Mouse (Mus musculus) embryo, embryonic 11 days (tissue): ENCODE measurements around the gene Prep.
"Not testable (repeated sequence)": the region's sequence is repeated elsewhere in the genome, so short reads cannot be mapped to it uniquely, and the experiment has no call there.

Experiments
- DNase-seq: peaks from one replicate; pipeline ENCODE4 v3.0.0-alpha.2; 2015

Prep gene

DNA sequence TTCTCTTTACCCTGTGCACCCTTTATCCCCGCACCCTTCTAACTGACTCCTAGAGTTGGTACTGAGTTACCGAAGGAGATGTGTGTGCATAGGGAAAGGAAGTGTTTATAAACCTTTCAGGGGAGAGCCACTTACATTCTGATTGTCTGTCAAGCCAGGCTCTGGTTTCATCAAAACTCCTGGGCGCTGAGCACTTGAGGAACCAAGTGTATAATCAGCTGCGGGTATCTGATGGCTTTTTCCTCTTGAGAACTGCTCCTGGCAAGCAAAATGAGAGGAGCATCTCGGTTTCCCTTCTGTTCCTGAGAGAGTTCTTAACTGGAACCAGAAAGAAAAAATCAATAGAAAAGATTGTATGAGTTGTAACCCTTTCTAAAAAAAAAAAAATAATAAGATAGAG lies 10.3 kb downstream of the Prep start:
- DNase-seq = no peak

DNA sequence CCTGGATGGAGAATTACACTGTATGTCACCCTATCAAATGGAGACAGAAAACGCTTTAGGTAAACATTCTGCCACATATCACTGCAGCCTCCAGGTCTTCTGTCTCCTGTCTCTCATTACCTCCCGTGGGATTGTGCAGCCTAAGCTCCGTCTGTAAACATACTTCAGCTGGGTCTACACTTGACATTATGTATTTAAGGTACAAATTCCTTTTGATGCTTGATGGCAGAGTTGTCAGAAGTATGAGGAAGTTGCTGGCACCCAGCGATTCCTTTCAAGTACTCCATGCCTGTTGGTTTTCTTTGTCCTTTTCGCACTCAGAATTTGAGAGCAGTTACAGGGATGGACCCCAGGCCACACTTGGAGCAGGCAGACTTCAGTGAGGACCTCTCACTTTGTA lies 12.8 kb downstream of the Prep start:
- no peak for DNase-seq

DNA sequence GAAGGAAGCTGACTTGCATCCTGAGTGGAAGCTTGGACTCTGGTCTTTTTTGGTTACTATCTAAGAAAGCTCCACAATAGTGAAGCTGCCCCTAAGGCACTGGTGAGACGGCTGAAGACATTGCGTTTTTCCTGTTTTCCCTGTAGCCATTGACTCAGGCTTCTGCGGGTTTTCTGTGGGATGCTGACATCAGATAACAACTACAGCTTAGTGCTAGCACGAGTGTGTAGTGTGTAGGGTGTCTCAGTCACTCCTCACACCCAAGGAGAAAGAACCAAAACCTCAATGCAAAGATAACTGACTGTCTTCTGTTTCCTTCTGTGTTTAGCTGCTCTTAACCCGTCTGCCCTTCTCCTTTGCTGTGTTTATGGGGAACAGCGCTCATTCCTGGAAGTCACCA lies 13.5 kb downstream of the Prep start:
- no peak for DNase-seq

DNA sequence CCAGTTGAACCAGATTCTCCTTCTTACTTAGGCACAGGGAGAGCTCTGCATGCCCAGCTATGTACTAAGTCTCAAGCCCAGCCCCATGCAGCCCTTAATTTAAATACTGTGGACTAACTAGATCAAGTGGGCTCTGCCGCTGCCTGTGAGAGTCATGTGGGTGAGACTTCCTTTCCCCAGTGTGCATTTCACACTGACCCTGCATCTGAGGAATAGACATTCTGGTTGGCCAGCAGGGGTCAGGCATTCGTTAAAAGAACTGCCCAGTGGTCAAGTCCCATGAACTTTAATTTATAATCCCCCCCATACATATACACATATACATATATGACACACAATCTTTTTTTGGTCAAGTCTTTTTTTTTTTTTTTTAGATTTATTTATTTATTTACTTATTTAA lies 15.7 kb downstream of the Prep start:
- peak; percentile 26 for DNase-seq

DNA sequence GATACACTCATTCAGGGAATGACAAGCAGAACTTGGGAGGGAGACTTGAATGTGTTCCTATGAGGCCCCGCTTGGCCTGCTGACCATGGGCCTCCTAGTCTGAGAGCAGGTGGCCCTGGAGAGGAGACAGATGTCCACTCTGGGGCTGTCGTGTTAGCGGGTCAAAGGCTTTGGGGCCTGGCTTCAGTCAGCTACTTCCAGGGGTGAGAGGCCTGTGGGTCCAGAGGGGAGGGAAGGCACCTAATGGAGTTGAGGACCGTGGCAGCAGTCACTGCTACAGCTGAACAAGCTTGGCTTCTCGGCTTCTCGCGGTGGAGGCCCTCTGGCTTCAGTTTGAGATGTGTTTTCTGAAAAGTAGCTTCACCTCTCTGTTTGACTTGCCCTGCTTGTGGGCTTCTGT lies 17.0 kb downstream of the Prep start:
- not testable (repeated sequence) for DNase-seq

DNA sequence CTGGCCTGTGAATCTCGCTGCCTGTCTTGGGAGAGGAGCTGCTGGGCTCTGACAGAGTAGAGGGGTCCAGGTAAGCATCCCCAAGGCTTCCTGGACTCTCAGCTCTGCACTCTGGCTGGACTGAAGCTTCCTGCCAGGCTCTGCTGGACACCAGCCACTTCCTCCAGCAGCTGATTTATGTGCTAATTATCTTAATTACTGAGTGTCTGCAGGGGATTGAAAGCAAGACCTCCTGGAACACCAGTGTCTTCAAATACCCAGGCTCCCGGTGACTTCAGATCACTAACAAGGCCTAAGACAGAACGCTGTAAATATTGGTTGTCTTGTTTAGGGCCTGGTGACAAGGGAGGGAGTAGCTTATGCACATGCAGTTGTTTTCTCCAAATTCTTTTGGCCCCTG lies 17.5 kb downstream of the Prep start:
- DNase-seq = no peak

DNA sequence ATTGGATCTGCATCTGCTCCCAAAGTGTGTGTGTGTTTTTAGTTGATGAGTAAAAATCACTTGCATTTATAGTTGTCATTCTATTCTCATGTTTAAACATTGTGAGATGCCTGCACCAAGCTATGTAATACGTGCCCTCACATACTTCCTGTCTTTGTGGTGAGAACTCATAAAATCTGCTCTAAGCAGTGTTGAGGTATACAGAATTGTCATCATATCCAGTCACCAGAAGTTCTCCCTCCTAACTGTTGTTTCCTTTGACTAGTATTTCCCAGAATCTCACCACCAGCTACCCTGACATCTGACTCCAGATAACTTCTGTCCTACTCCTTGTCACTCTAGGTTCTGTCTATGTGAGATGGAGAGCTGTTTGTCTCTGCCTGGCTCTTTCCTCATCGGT lies 18.3 kb downstream of the Prep start:
- no peak for DNase-seq

DNA sequence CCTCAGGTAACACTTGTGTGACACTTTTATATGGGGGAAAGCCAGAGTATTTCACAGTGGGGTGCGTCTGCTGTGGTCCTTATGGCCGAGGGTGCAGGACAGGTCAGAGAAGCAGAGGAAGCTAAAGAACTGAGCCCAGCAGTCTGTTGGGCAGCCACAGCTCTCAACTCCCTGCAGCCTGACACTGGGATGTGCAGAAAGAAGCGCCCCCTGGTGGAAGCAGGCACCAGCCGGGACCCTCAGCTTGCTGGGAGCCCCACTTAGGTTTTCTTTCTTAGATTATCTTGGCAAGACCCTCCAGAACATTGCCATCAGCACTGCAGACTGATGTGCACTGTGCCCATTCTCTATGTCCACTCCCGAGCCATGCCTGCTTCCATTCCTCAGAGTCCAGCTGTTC lies 19.6 kb downstream of the Prep start:
- peak; percentile 56 for DNase-seq

DNA sequence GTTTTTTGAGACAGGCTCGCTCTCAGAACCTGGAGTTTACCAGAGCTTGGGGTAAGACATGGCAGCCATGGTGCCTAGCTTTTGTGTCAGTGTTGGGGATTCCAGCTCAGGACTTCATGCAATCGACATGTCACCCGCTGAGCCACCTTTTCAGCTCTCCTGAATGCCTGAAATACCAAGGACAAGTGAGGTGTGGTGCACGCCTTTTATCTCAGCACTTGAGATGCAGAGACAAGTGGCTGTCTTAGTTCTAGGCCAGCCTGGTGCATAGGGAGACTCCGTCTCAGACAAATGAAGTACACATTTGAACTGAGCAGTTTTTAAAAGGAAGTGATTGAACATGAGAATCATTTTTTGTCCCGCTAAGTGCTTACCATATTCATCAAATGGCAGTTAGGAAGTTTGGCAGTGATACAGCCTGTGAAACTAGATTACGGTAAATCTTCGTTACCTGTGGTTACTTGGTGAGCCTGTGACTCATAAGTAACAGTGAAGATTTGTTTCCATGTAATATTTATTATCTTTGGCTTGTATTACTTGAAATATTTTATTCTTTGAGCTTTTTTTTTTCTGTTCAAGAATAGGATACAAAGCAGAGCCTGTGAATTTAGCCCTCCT lies 24.6 kb downstream of the Prep start:
- DNase-seq = no peak

DNA sequence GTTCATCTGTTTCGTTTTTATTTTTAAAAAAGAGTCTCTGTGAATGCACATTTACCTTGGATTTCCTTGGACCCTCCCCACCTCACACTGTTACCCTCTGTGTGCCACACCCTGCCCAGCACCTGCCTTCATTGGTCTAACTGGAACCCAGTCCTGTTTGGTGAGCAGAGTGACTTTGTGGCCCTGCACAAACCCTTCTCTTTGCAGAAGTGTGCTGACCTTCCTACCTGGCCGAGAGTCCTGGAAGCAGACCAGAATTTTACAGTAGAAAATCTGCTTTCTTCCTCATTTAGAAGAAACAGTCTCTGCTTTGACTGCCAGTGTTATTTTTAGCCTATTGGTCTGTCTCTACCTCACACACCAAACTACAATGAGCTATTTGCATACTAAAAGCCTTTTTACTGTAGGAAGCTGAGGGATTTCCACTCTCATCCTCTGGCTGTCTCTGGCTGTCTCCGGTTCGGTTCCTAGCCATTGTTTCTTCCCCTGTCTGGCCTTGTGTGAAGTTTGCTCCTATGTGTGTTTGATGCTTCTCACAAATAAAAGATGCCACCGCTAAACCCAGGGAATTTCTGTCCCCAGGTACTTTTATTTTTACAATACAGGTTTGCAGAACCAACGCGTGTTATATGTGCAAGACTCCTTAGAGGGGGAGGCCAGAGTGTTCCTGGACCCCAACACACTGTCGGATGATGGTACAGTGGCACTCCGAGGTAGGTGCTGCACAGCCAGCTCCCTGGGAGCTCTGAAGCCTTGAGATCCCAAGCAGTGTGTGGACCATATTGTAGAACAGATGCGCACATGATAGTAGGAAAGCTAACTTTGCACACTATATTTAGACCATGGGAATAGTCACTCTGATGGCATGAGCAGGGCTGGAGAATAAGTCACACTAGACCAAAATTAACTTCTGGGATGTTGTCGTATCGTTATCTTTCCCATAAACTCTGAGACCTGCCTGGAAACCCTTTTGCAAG lies 25.4 kb downstream of the Prep start:
- DNase-seq = no peak

DNA sequence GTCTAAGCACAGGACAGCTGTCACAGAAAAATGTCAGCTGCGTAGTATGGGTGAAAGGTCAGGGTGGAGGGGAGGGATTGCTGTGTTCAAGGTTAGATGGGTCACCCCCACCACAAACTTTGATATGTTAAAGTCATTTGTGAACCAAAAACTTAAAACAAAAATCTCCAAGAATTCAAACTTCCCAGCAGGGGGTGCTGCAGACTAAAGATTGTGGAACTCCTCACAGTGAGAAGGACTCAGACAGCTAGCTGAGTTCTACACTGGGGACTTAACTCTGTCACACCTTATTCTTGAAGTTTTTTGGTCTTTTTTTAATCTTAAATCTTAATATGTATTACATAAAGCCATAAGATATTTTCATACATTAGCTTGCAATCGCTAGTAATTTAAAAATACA lies 31.7 kb downstream of the Prep start:
- DNase-seq = peak; percentile 47

DNA sequence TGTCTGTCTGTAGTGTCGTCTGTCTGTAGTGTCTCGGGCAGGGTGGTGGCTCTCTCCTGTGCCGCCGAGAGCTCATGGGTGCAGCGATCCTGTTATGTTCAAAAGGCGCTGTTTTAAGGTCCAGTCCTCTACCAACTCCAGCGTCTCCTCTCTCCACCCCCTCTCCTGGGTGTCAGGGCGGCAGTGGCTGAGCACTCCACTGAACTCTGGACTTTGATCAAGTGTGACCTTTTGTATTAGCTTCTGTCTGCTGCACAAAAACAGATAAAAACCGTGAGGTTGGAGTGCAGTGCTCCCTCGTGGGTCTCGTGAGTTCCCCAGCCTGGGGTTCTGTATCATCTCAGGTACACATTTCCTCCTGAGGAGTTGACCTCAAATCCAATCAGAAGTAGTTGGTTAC lies 33.5 kb downstream of the Prep start:
- no peak for DNase-seq

DNA sequence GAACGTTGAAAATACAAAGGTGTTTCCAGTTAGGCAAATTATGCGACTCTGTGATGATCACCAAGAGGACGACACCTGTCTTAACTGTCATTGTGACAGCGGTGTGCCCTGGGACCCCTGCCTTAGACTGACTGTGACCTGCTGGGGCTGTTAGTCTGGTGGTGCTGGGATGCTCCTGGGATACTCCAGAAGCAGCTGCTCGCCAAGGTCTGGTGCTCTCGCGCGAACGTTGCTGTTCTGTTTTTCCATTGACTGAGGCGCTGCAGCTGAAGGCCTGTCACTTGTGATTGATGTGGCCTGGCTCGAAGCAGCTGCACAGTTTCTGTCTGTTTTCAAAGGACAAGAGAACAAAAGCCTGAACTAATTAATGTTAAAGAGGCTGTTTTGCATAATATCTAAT lies 36.2 kb downstream of the Prep start:
- peak; percentile 66 for DNase-seq

DNA sequence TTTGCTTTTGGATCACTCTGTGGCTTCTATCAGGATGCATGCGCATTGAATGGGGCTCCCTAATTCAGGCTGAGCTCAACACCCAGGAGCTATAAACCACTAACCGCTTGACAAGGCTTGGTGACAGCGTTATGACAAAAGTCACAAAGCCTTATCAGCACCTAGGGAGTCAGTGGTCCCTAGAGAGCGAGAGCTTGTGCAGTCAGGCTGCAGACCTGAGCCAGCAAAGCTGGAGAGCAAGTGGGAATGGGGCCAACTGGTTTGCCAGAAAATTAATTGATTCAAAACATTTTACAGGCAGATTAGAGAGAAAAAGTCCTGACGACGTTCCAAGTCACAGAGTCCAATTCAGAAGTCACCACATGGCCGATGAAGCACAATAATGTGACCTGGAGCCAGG lies 37.1 kb downstream of the Prep start:
- DNase-seq = peak; percentile 12

DNA sequence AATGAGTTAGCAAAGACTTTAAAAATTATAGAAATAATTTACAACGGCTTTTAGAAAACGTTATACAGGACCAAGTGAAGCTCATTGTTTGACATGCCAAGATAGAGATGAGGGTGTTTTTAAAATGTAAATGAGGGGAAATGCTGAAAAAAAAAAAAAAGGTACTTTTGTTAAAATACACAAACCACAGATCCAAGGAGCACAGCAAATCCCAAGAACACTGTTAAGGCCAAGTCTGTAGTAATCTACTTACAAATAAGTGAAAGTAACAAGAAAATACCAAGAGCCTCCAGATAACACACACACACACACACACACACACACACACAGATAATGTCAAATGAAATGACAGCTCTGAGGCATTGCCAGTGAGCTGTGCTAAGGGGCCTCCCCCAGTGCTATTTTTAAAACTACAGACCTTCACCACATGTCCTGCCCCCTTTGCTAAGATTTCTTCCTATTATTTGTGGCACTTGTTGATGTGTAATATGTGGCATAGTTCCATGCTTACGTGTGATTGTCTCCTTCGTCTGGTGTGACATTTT lies 37.6 kb downstream of the Prep start:
- no peak for DNase-seq

DNA sequence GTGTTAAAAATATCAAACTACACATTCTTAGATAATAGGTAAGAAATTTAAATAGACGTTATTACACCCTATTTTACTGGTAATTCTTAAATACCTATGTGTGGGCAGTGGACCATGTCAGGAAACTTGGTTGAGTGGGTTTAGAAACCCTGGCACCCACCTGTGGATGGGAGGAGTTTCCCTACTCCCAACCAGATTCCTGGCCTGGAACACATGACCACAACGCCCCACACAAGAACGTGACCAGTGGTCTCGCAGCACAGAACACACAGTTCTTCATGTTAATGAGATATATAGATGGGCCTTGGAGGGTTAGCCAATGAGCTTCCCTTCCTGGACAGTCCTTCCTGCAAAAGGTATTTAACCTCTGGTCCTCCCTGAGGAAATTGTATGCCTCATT lies 39.5 kb downstream of the Prep start:
- no peak for DNase-seq

DNA sequence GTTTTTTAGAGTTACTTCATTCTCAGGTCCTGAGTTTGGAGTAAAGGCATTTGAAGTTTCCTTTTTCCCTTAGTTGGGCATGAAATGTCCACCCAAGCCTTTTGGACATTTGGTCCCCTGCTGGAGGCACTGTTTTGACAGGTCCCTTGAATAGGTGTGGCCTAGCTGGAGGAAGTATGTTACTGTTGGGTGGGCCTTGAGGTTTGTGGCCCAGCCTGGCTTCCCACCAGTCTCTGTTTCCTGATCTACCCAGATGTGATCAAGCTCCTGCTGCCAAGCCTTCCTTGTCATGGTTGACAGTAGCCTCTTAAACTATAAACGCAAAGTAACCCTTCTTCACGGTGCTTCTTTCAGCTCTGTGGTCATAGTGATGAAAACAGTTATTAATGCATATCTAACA lies 40.3 kb downstream of the Prep start:
- no peak for DNase-seq

DNA sequence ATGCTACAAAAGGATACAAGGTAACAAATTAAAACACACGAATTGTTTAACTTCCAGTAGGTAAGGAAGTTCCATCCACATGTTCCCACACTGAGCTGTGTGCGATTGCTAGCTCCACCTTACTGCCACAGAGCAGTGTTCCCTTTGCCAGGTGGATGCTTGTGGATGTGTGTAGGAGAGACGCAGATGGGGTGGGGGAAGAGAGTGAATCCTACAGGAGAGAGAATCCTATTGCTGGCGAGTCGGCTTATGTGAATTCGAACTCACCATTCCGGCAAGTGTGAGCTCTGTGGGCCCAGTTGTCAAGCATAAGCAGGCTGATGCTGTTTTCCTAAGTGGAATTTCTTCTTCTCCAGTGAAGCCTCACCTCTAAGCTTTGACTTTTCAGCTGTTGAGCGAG lies 42.0 kb downstream of the Prep start:
- no peak for DNase-seq

DNA sequence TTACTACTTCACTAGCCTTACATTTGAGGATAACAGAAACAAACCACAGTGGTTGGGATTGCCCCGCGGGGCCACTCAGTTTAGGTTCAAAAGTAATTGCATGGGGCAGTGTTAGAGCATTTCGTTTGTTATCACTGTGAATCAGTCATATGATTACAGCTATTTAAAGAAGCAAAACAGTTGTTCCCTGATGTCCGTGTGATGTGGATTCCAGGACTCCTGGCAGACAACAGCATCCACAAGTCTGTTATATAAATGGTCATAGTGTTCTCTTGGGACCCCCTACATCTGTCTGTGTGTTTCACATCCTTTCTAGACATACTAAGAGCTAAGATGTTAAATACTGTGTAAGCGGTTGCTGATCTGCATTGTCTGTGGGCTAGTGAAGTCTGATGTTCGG lies 43.0 kb downstream of the Prep start:
- DNase-seq = no peak

DNA sequence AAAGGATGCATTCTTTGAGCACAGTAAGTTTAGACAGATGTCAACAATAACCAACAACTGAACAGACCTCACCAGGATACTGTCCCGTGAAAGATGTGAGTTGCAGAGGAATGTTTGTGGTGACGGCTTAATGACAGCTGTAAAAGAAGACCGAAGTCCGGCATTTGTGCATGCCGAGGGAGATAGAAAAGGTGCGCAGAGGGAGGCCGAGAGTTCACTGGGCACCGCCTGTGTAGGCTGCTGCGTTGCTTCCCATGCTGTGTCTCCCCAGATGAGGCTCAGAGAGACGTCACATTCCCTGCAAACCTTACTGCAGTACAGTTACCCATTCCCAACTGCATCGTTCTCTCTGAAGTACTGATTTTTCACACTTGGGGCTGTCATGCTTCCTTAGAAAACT lies 45.9 kb downstream of the Prep start:
- DNase-seq = no peak

DNA sequence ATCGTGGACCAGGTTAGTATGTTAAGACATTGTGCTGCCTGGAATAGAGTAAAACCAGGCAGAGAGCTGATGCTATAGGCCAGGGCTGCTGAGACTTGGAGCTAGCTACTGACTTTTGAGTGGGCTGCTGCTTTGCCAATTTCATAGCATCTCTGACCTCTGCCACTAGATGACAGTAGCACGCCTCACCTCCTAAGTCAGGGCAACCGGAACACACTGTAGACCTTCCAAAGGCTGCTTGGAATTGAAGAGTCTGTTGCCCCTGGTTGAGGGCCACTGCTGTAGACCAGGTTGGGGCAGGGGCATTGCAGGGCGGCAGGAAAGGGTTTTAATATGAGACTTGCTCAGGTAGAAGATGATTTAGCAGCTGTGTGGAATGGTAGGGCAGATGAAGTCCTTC lies 47.5 kb downstream of the Prep start:
- peak; percentile 32 for DNase-seq

DNA sequence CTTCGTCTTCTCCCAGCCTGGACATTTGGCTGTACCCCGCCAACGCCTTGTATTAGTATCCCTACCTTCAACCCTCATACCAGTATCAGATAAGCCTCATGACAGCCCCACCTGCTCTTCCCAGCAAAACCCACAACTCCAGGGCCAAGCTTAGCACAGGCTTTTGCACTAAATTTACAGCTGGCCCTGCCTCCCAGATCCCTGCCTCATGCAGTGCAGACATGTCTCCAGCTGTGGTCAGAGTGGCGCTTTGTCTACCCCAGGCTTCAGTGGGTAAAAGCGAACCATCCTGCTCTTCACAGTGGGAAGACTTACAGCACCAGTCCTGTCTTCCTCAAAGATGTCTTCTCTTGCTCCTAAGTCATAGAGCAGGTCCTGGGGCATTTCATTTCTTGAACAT lies 49.8 kb downstream of the Prep start:
- DNase-seq = no peak

DNA sequence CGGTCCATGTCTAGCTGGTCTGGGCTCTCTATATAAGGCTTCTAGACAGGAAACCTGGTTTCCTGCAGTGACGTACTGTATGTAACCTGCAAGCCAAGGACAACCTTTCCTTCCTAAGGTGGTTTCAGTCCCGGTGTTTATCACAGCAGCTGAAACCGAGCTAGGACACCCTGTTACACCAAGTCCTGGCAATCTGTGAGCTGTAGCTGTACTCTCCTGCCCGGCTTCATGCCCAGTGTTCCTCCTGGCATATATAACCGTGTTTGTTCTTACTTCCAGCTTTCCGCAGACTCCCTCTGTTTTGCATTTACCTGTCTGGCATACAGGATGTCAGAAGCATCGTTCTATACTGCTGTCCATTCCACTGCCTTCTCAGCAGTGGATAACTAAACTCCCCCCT lies 51.4 kb downstream of the Prep start:
- no peak for DNase-seq

DNA sequence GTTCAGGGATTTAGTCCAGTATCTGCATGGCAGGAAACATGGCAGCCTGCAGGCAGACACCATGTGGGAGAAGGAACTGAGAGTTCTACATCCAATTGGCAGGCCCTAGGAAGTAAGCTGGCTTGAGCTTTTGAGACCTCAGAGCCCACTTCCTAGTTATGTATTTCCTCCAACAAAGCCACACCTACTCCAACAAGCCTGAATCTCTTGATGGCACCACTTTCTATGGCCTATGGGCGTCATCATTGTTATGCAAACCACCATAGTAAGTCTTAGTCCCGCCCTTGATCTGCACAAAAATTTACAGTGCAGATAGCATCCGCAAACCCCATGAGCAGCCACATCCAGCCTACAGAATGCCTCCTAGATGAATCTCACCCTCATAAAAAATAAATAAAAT lies 54.6 kb downstream of the Prep start:
- DNase-seq = no peak
